Mouse (Mus musculus) kidney, adult 2 months (tissue): ENCODE data around the gene Hist1h2ap. TPM values are rescaled to one million over a fixed set of nuclear protein-coding genes. Genes with fewer than 3 reads are reported as not detected.
"Not testable (repeated sequence)": the region's sequence is repeated elsewhere in the genome, so short reads cannot be mapped to it uniquely, and the experiment has no call there.

Experiments used
- DNase-seq: peaks from one replicate; pipeline ENCODE4 v3.0.0; 2021
- H3K27ac ChIP-seq: fragments of 200-500 bp; 2 replicates; pipeline ENCODE4 v1.5.1; 2012; ENCODE audit warnings: low read depth, low read length, control low read depth, inconsistent platforms; ENCODE audit not compliant: insufficient read depth
- H3K27me3 ChIP-seq: fragments of 200-500 bp; replicated peaks from 2 replicates; pipeline ENCODE4 v1.6.1; 2012; ENCODE audit warnings: mild to moderate bottlenecking, moderate library complexity, low read length, inconsistent platforms; ENCODE audit not compliant: control insufficient read depth, insufficient read depth
- H3K36me3 ChIP-seq: fragments of 200-500 bp; 2 replicates; pipeline ENCODE4 v1.6.1; 2012; ENCODE audit warnings: mild to moderate bottlenecking, moderate library complexity, low read length, inconsistent platforms; ENCODE audit not compliant: control insufficient read depth, insufficient read depth
- H3K4me1 ChIP-seq: fragments of 200-500 bp; 2 replicates; pipeline ENCODE4 v1.6.1; 2011; ENCODE audit warnings: low read length; ENCODE audit not compliant: control insufficient read depth, insufficient read depth
- H3K4me3 ChIP-seq: fragments of 200-500 bp; 2 replicates; pipeline ENCODE4 v1.5.1; 2011; ENCODE audit warnings: mild to moderate bottlenecking, low read depth, low read length, control low read depth; ENCODE audit not compliant: insufficient read depth
- CTCF ChIP-seq: fragments of 200-500 bp; conservative IDR thresholded peaks from 2 replicates; pipeline ENCODE4 v1.5.1; 2011; ENCODE audit warnings: low read depth, mild to moderate bottlenecking, control low read depth, low read length, moderate library complexity, mixed read lengths; ENCODE audit not compliant: insufficient read depth, insufficient read length
- POLR2A ChIP-seq: fragments of 200-500 bp; IDR thresholded peaks from one replicate; pipeline ENCODE4 v1.6.1; 2011; ENCODE audit warnings: low read depth, low read length, control low read depth
- WGBS: fragments of 180-500 bp; shearing (Covaris S2); methylation state at CpG from one replicate; pipeline ENCODE4 v1.1.7; 2018; 5-methylcytosine and 5-hydroxymethylcytosine counted together
- polyA plus RNA-seq: library from polyadenylated mRNA; depleted of rRNA; stranded (reverse); fragments of >200 nt; gene quantifications from 2 replicates; pipeline ENCODE4 v1.2.3, GENCODE M21; 2012

The Hist1h2ap gene
- polyA plus RNA-seq, 1 experiment, result 8.6 TPM

DNA sequence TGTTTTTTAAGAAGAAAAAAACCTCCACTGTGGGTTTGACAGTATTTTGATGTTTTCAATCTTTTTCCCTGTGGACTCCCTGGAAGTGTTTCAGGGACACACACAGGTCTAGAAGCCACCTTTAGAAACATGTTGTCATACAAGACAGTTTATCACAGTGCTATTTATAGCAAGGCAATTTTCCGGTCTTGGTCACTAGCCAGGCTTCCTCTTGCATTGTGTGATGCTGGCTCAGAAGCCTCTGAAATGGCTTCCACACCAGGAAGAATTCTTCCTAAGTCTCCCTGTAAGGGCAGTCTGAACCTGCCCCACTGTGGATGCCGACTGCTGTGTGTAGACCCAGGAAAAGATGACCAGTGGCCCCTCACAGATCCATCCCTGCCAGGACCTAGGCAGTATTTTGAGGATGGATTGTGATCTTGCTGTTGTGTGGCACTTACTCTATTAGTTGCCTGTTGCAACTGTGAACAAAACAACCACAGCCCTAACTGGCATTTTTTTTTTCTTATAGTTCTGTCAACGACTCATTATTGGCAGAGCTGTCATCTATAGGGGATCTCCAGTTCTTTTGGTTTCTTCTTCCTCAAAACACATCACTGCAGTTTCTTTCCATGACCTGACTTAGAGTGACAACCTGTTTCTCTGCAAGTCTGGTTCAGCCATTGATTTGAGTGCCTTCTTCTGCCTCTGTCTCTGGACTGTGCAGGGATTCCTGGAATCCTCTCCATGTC, 19.1 kb upstream of the Hist1h2ap start:
- no peaks in the 10 kb centered on the region for H3K4me1 ChIP-seq
- peak; percentile 27 for DNase-seq
- H3K36me3 ChIP-seq, result no peaks in the 10 kb centered on the region
- TF ChIP-seq POLR2A (no peak), CTCF (no peak)
- no peak overlapping the region for H3K4me3 ChIP-seq
- H3K27me3 ChIP-seq, result no peaks in the 10 kb centered on the region
- WGBS, result 63% methylated on average over 3 of the region's 3 CpGs
- no peak overlapping the region for H3K27ac ChIP-seq

GRCm38 (mm10) chr13:21850696-21851095, 17.4 kb upstream of the Hist1h2ap start:
- H3K4me1 ChIP-seq, H3K36me3 ChIP-seq, DNase-seq, H3K27ac ChIP-seq, H3K4me3 ChIP-seq, H3K27me3 ChIP-seq: not testable (repeated sequence)
- 77% methylated on average over 1 of the region's 1 CpGs for WGBS

- 58% methylated on average over 8 of the region's 8 CpGs for WGBS
- no peak for DNase-seq
- Histone ChIP-seq H3K4me3 (no peak overlapping the region), H3K27ac (no peak overlapping the region), H3K36me3 (no peaks in the 10 kb centered on the region), H3K4me1 (no peaks in the 10 kb centered on the region), H3K27me3 (no peaks in the 10 kb centered on the region)
- TF ChIP-seq POLR2A (no peak), CTCF (no peak)
Observed at GRCm38 (mm10) chr13:21847883-21848282, 14.6 kb upstream of the Hist1h2ap start.

GRCm38 (mm10) chr13:21846356-21846755, 13.0 kb upstream of the Hist1h2ap start:
- H3K36me3 ChIP-seq, DNase-seq, H3K27me3 ChIP-seq: not testable (repeated sequence)

DNA sequence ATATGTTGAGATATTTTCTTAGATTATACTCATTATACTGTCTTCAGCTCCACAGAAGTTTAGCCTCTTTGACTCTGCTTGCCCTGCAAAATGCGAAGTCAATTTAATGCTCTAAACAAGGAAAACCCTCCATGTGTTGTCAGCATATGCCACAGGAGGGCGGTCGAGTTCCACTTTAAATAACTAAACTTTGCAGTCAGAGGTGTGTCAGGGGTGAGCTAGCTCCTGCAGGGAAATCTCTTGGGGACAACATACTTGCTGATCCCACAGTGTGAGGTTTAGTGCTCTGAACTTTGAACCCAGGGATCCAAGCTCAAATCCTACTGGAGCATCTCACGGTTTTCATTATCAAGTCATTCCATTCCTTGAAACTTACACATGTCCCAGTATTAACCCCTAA, 7.2 kb upstream of the Hist1h2ap start:
- not testable (repeated sequence) for H3K4me1 ChIP-seq, H3K4me3 ChIP-seq, H3K27me3 ChIP-seq, H3K36me3 ChIP-seq, DNase-seq, H3K27ac ChIP-seq
- no CpG with 5 or more reads among the region's 4 CpGs for WGBS

More at GRCm38 (mm10) chr13:21846356-21846755, 13.0 kb upstream of the Hist1h2ap start:
- H3K27ac ChIP-seq, H3K4me1 ChIP-seq, H3K4me3 ChIP-seq: not testable (repeated sequence)

DNA sequence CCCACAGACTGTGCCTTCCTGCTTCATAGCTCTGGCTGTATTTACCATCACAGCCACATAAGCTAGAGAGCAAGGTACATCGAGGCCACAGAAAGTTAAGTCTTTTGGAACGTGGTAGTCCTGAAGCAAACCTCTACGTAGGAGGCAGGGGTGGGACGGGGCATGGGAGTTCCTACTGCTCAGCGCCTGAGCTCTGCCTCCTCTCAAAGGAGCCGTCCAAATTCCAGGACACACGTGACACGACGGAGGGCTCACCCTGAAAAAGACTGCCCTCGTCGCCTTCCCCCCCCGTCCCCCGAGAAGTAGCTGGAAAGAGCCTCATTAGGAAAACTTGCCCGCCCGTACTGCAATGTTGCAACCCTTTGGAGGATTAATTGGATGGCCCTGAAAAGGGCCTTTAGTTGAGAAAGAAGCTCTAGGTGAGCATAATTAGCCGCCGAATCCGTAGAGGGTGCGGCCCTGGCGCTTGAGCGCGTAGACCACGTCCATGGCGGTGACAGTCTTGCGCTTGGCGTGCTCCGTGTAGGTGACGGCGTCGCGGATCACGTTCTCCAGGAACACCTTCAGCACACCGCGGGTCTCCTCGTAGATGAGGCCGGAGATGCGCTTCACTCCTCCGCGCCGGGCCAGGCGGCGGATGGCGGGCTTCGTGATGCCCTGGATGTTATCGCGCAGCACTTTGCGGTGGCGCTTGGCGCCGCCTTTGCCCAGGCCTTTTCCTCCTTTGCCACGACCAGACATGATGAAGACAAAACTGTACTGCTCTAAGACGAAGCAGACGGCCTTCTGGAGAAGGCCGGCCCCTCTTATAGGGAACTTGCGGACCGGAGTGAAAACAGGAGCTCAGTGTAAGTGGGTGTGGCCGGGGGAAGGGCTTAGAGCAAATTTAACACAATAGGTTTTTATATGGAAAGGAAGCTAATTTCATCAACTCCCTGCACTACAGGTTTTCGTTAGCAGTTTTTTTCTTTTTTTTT, 1.6 kb downstream of the Hist1h2ap start, which contains the start of gene Hist1h4n:
Gene Hist1h4n (minus strand): TSS at position 779 of the 977 bp plus-strand sequence.
- peak; percentile 37 for DNase-seq
- H3K36me3 ChIP-seq, H3K27me3 ChIP-seq, H3K4me1 ChIP-seq, H3K4me3 ChIP-seq, H3K27ac ChIP-seq: not testable (repeated sequence)
- WGBS, result 1% methylated on average over 27 of the region's 58 CpGs

DNA sequence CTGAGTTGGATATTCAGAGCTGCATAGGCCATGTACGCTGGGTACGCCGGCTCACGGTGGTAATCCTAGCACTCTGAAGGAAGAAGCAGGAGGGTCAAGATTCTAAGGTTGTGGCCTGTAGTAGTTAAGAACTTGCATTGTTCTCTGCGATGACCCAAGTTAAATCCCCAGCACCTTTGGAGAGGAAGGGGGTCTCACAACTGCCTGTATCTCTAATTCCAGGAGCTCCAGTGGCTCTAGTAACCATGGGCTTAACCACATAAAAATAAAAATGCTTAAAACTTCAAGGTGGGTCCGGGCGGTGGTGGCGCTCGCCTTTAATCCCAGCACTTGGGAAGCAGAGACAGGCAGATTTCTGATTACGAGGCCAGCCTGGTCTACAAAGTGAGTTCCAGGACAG, 3.0 kb downstream of the Hist1h2ap start:
- TF ChIP-seq POLR2A (no peak), CTCF (no peak)
- Histone ChIP-seq H3K4me1 (no peaks in the 10 kb centered on the region), H3K36me3 (no peaks in the 10 kb centered on the region), H3K27ac (no peak overlapping the region), H3K27me3 (no peaks in the 10 kb centered on the region), H3K4me3 (no peak overlapping the region)
- DNase-seq, result no peak
- WGBS, result 95% methylated on average over 10 of the region's 10 CpGs
